Mouse (Mus musculus): ENCODE results near the gene Tcp11l1.

DNA sequence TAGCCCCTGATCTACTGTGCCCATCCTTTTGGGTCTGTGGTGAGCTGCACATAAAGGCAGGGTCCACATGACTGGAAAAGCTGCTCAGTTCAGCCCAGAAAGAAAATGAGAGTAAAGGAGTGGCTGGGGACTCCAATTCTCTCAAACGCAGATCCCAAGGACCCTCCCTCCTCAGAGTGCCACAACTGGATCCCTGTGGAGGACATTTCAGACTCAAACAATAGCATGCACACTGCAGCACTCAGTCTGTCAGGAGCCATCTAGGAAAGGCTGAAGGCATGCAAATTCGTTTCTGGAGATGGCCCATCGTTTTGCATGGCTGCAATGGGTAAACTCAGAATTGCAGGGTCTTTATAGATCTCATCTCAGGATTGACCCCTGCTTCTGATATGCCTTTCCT, 8.8 kb downstream of the Tcp11l1 start:
- TF ChIP-seq CTCF (IDR thresholded peaks at IDR 0.05; ENCODE audit: control insufficient read depth, insufficient read depth, low read length): no peak
- TF ChIP-seq POLR2A (IDR thresholded peaks at IDR 0.05; ENCODE audit: borderline replicate concordance, control insufficient read depth, low read depth, low read length): no peak

All from bone marrow, adult 2 months (tissue).